Mouse (Mus musculus) forebrain, embryonic 14.5 days (tissue): ENCODE measurements around the gene Pcx. TPM values are rescaled to one million over a fixed set of nuclear protein-coding genes. Genes with fewer than 3 reads are reported as not detected.

ENCODE experiments used
- ATAC-seq: fragments of 200-750 bp; cut with Nextera tagmentation; 2 replicates; pipeline ENCODE4 v1.8.0; 2017; ENCODE audit warnings: mild to moderate bottlenecking, moderate library complexity
- DNase-seq: peaks from one replicate; pipeline ENCODE4 v3.0.0-alpha.2; 2015; ENCODE audit warnings: low spot score
- H3K27ac ChIP-seq: fragments of 300-500 bp; sonication (generic); 2 replicates; pipeline ENCODE4 v1.5.1; 2014; ENCODE audit warnings: low read depth, mild to moderate bottlenecking, control low read depth, low read length, moderate library complexity
- H3K27me3 ChIP-seq: fragments of 300-500 bp; sonication (generic); replicated peaks from 2 replicates; pipeline ENCODE4 v1.6.1; 2014; ENCODE audit warnings: low read length, control low read depth, mixed read lengths; ENCODE audit not compliant: control insufficient read depth, insufficient read depth
- H3K36me3 ChIP-seq: fragments of 300-500 bp; sonication (generic); 2 replicates; pipeline ENCODE4 v1.6.1; 2014; ENCODE audit warnings: low read length, control low read depth; ENCODE audit not compliant: control insufficient read depth, insufficient read depth
- H3K4me1 ChIP-seq: fragments of 300-500 bp; sonication (generic); 2 replicates; pipeline ENCODE4 v1.6.1; 2014; ENCODE audit warnings: antibody characterized with exemption, low read length, control low read depth; ENCODE audit not compliant: control insufficient read depth, insufficient read depth
- H3K4me2 ChIP-seq: fragments of 300-500 bp; sonication (generic); 2 replicates; pipeline ENCODE4 v1.6.1; 2014; ENCODE audit warnings: mild to moderate bottlenecking, control low read depth, low read length
- H3K4me3 ChIP-seq: fragments of 300-500 bp; sonication (generic); 2 replicates; pipeline ENCODE4 v1.5.1; 2014; ENCODE audit warnings: low read depth, low read length, control low read depth
- H3K9ac ChIP-seq: fragments of 300-500 bp; sonication (generic); 2 replicates; pipeline ENCODE4 v1.6.1; 2014; ENCODE audit warnings: mild to moderate bottlenecking, low read length, control low read depth, moderate library complexity
- H3K9me3 ChIP-seq: fragments of 300-500 bp; sonication (generic); replicated peaks from 2 replicates; pipeline ENCODE4 v1.6.1; 2016; ENCODE audit warnings: low read length, control low read depth, mixed read lengths; ENCODE audit not compliant: control insufficient read depth
- WGBS: fragments of 180-500 bp; shearing (Covaris S2); extraction: QIAGEN DNeasy Blood & Tissue Kit; methylation state at CpG from one replicate; pipeline ENCODE4 v1.1.7; 2014; 5-methylcytosine and 5-hydroxymethylcytosine counted together
- polyA plus RNA-seq: library from polyadenylated mRNA; unstranded; fragments of >200 nt; fragmentation: Nextera tagmentation; extraction: Ambion mirVana; gene quantifications from 2 replicates; pipeline ENCODE4 v1.2.1, GENCODE M21; 2014

The Pcx gene
- polyA plus RNA-seq, 1 experiment from 2014 or later = 14.8 TPM

GRCm38 (mm10) chr19:4536606-4537005, 26.3 kb downstream of the Pcx start:
- Histone ChIP-seq H3K27me3 (no peaks in the 10 kb centered on the region), H3K4me2 (no peak overlapping the region), H3K4me1 (no peaks in the 10 kb centered on the region), H3K27ac (no peak overlapping the region), H3K9me3 (no peaks in the 10 kb centered on the region), H3K4me3 (no peak overlapping the region), H3K9ac (no peak overlapping the region), H3K36me3 (no peaks in the 10 kb centered on the region)
- DNase-seq (no peak), ATAC-seq (no peak)
- 67% methylated on average over 3 of the region's 3 CpGs for WGBS

GRCm38 (mm10) chr19:4540263-4540662, 30.0 kb downstream of the Pcx start:
- WGBS = 86% methylated on average over 6 of the region's 6 CpGs
- no peak overlapping the region for H3K27ac ChIP-seq
- H3K36me3 ChIP-seq = no peaks in the 10 kb centered on the region
- H3K4me2 ChIP-seq = no peak overlapping the region
- H3K9me3 ChIP-seq = no peaks in the 10 kb centered on the region
- no peak overlapping the region for H3K4me3 ChIP-seq
- H3K27me3 ChIP-seq = no peaks in the 10 kb centered on the region
- no peaks in the 10 kb centered on the region for H3K4me1 ChIP-seq
- ATAC-seq = no peak
- no peak overlapping the region for H3K9ac ChIP-seq
- DNase-seq = no peak

GRCm38 (mm10) chr19:4540992-4541391, 30.7 kb downstream of the Pcx start:
- WGBS = 82% methylated on average over 3 of the region's 3 CpGs
- H3K4me2 ChIP-seq = no peak overlapping the region
- H3K9ac ChIP-seq = no peak overlapping the region
- H3K27ac ChIP-seq = no peak overlapping the region
- H3K4me1 ChIP-seq = no peaks in the 10 kb centered on the region
- DNase-seq (no peak), ATAC-seq (no peak)
- H3K36me3 ChIP-seq = no peaks in the 10 kb centered on the region
- no peaks in the 10 kb centered on the region for H3K9me3 ChIP-seq
- H3K4me3 ChIP-seq = no peak overlapping the region
- no peaks in the 10 kb centered on the region for H3K27me3 ChIP-seq

- DNase-seq (no peak), ATAC-seq (no peak)
- Histone ChIP-seq H3K36me3 (no peaks in the 10 kb centered on the region), H3K9me3 (no peaks in the 10 kb centered on the region), H3K4me2 (no peak overlapping the region), H3K4me1 (no peaks in the 10 kb centered on the region), H3K27ac (no peak overlapping the region), H3K27me3 (no peaks in the 10 kb centered on the region), H3K4me3 (no peak overlapping the region), H3K9ac (no peak overlapping the region)
Measured at GRCm38 (mm10) chr19:4542081-4542480, 31.8 kb downstream of the Pcx start.

- Histone ChIP-seq H3K4me3 (no peak overlapping the region), H3K9me3 (no peaks in the 10 kb centered on the region), H3K4me2 (no peak overlapping the region), H3K36me3 (no peaks in the 10 kb centered on the region), H3K27ac (no peak overlapping the region), H3K4me1 (no peaks in the 10 kb centered on the region), H3K9ac (no peak overlapping the region), H3K27me3 (no peaks in the 10 kb centered on the region)
- no peak for DNase-seq
- ATAC-seq = no peak
- 93% methylated on average over 4 of the region's 4 CpGs for WGBS
Measured at GRCm38 (mm10) chr19:4545091-4545490, 34.8 kb downstream of the Pcx start.

- no peaks in the 10 kb centered on the region for H3K9me3 ChIP-seq
- H3K4me3 ChIP-seq = no peak overlapping the region
- no peaks in the 10 kb centered on the region for H3K27me3 ChIP-seq
- no peak overlapping the region for H3K27ac ChIP-seq
- H3K4me1 ChIP-seq = no peaks in the 10 kb centered on the region
- WGBS = 89% methylated on average over 6 of the region's 6 CpGs
- no peaks in the 10 kb centered on the region for H3K36me3 ChIP-seq
- DNase-seq (no peak), ATAC-seq (no peak)
- no peak overlapping the region for H3K4me2 ChIP-seq
- H3K9ac ChIP-seq = no peak overlapping the region
Measured at GRCm38 (mm10) chr19:4545841-4546240, 35.6 kb downstream of the Pcx start.

- Histone ChIP-seq H3K9ac (no peak overlapping the region), H3K4me2 (no peak overlapping the region), H3K27me3 (no peaks in the 10 kb centered on the region), H3K9me3 (no peaks in the 10 kb centered on the region), H3K4me1 (no peaks in the 10 kb centered on the region), H3K36me3 (no peaks in the 10 kb centered on the region), H3K27ac (no peak overlapping the region), H3K4me3 (no peak overlapping the region)
- DNase-seq = no peak
- 85% methylated on average over 6 of the region's 6 CpGs for WGBS
- no peak for ATAC-seq
Measured at GRCm38 (mm10) chr19:4547801-4548200, 37.5 kb downstream of the Pcx start.

- no peak for ATAC-seq
- Histone ChIP-seq H3K9ac (no peak overlapping the region), H3K36me3 (no peaks in the 10 kb centered on the region), H3K4me2 (no peak overlapping the region), H3K4me3 (no peak overlapping the region), H3K9me3 (no peaks in the 10 kb centered on the region), H3K27me3 (no peaks in the 10 kb centered on the region), H3K27ac (no peak overlapping the region), H3K4me1 (no peaks in the 10 kb centered on the region)
- no peak for DNase-seq
- WGBS = 71% methylated on average over 3 of the region's 3 CpGs
Measured at GRCm38 (mm10) chr19:4548305-4548883, 38.1 kb downstream of the Pcx start.

- Histone ChIP-seq H3K4me1 (peaks cover 8% of the 10 kb centered on the region), H3K4me3 (no peak overlapping the region), H3K4me2 (no peak overlapping the region), H3K9me3 (no peaks in the 10 kb centered on the region), H3K27ac (no peak overlapping the region), H3K27me3 (no peaks in the 10 kb centered on the region), H3K36me3 (no peaks in the 10 kb centered on the region), H3K9ac (no peak overlapping the region)
- no peak for DNase-seq
- ATAC-seq = no peak
Measured at GRCm38 (mm10) chr19:4554248-4554647, 44.0 kb downstream of the Pcx start.
